Mouse (Mus musculus) erythroid progenitor cell, adult 5-6 weeks (primary cell): Measurements from ENCODE around the gene Pdgfb. TPM values are rescaled to one million over a fixed set of nuclear protein-coding genes. Genes with fewer than 3 reads are reported as not detected.

Experiments used
- total RNA-seq, 2 experiments: library from RNA; stranded (forward) in 1 of 2; stranded (reverse) in 1 of 2; fragments of 150-400 nt in 1 of 2; fragments of 186-747, 209-891 nt in 1 of 2; gene quantifications; 2 replicates each; pipeline versions ENCODE4 v1.2.3 to v1.2.4; 2015 to 2017; ENCODE audit warnings: low replicate concordance in 2 of 2

The Pdgfb gene
- total RNA-seq, 2 experiments from 2014 or later = 1.3 to 1.6 TPM

Other genes with a start within 250 kb of the Pdgfb start
- gene Dnal4, start 237.1 kb downstream of the Pdgfb start, total RNA-seq (2015; ENCODE audit: low replicate concordance) = 1.8 TPM in 1 of 2 replicates, not detected in the other
- 0.30 and 1.7 TPM in 2 replicates for gene Dnal4, start 237.1 kb downstream of the Pdgfb start, total RNA-seq (2017; ENCODE audit: low replicate concordance)
- not detected in 2 replicates for gene Nptxr, start 210.2 kb downstream of the Pdgfb start, total RNA-seq (2015; ENCODE audit: low replicate concordance)
- 0.53 TPM in 1 of 2 replicates, not detected in the other for gene Nptxr, start 210.2 kb downstream of the Pdgfb start, total RNA-seq (2017; ENCODE audit: low replicate concordance)
- not detected in 2 replicates for gene Npcd, start 180.7 kb downstream of the Pdgfb start, total RNA-seq (2015; ENCODE audit: low replicate concordance)
- not detected in 2 replicates for gene Npcd, start 180.7 kb downstream of the Pdgfb start, total RNA-seq (2017; ENCODE audit: low replicate concordance)
- gene Cbx6, start 180.3 kb downstream of the Pdgfb start, total RNA-seq (2015; ENCODE audit: low replicate concordance) = 13.8 and 20.2 TPM in 2 replicates
- 21.8 and 38.9 TPM in 2 replicates for gene Cbx6, start 180.3 kb downstream of the Pdgfb start, total RNA-seq (2017; ENCODE audit: low replicate concordance)
- gene Apobec3, start 123.3 kb downstream of the Pdgfb start, total RNA-seq (2015; ENCODE audit: low replicate concordance) = 229 and 314 TPM in 2 replicates
- 185 and 259 TPM in 2 replicates for gene Apobec3, start 123.3 kb downstream of the Pdgfb start, total RNA-seq (2017; ENCODE audit: low replicate concordance)
- gene Cbx7, start 43.9 kb downstream of the Pdgfb start, total RNA-seq (2015; ENCODE audit: low replicate concordance) = 21.0 and 23.1 TPM in 2 replicates
- 12.1 and 15.4 TPM in 2 replicates for gene Cbx7, start 43.9 kb downstream of the Pdgfb start, total RNA-seq (2017; ENCODE audit: low replicate concordance)
- gene Syngr1, start 76.4 kb upstream of the Pdgfb start, total RNA-seq (2015; ENCODE audit: low replicate concordance) = 19.1 and 20.1 TPM in 2 replicates
- 3.6 and 16.7 TPM in 2 replicates for gene Syngr1, start 76.4 kb upstream of the Pdgfb start, total RNA-seq (2017; ENCODE audit: low replicate concordance)
- 600 and 647 TPM in 2 replicates for gene Rpl3, start 76.9 kb upstream of the Pdgfb start, total RNA-seq (2015; ENCODE audit: low replicate concordance)
- 701 and 821 TPM in 2 replicates for gene Rpl3, start 76.9 kb upstream of the Pdgfb start, total RNA-seq (2017; ENCODE audit: low replicate concordance)
- 8.6 and 9.2 TPM in 2 replicates for gene Tab1, start 118.2 kb upstream of the Pdgfb start, total RNA-seq (2015; ENCODE audit: low replicate concordance)
- 22.5 and 26.3 TPM in 2 replicates for gene Tab1, start 118.2 kb upstream of the Pdgfb start, total RNA-seq (2017; ENCODE audit: low replicate concordance)
- not detected in 2 replicates for gene Mgat3, start 158.7 kb upstream of the Pdgfb start, total RNA-seq (2015; ENCODE audit: low replicate concordance)
- not detected in 2 replicates for gene Mgat3, start 158.7 kb upstream of the Pdgfb start, total RNA-seq (2017; ENCODE audit: low replicate concordance)
- 15.5 and 18.9 TPM in 2 replicates for gene Mief1, start 219.0 kb upstream of the Pdgfb start, total RNA-seq (2015; ENCODE audit: low replicate concordance)
- gene Mief1, start 219.0 kb upstream of the Pdgfb start, total RNA-seq (2017; ENCODE audit: low replicate concordance) = 18.1 and 23.0 TPM in 2 replicates
- gene AC140267.1, start 220.9 kb upstream of the Pdgfb start, total RNA-seq (2015; ENCODE audit: low replicate concordance) = 43.2 TPM in 1 of 2 replicates, not detected in the other
- gene AC140267.1, start 220.9 kb upstream of the Pdgfb start, total RNA-seq (2017; ENCODE audit: low replicate concordance) = not detected in 2 replicates
- 287 and 355 TPM in 2 replicates for gene Atf4, start 240.2 kb upstream of the Pdgfb start, total RNA-seq (2015; ENCODE audit: low replicate concordance)
- 402 and 410 TPM in 2 replicates for gene Atf4, start 240.2 kb upstream of the Pdgfb start, total RNA-seq (2017; ENCODE audit: low replicate concordance)
- 13.8 and 15.5 TPM in 2 replicates for gene Rps19bp1, start 249.3 kb upstream of the Pdgfb start, total RNA-seq (2015; ENCODE audit: low replicate concordance)
- 3.8 and 11.3 TPM in 2 replicates for gene Rps19bp1, start 249.3 kb upstream of the Pdgfb start, total RNA-seq (2017; ENCODE audit: low replicate concordance)